Mouse (Mus musculus) thymus, postnatal 36 days (tissue): ENCODE results near the gene Spata16.

ENCODE experiments used
- DNase-seq, 2 experiments: peaks; one replicate each; pipeline ENCODE4 v3.0.0; 2022; ENCODE audit warnings: mixed read lengths in 2 of 2

Gene Spata16

GRCm38 (mm10) chr3:26979603-26980002 lies 342.2 kb downstream of the Spata16 start:
- no peak for DNase-seq

- no peak for DNase-seq
These were observed 343.0 kb downstream of the Spata16 start for GRCm38 (mm10) chr3:26980371-26980770.

- DNase-seq, result no peak
These were observed 344.7 kb downstream of the Spata16 start for GRCm38 (mm10) chr3:26981979-26982623.

- DNase-seq, result no peak
These were observed 346.3 kb downstream of the Spata16 start for GRCm38 (mm10) chr3:26983749-26984148.

- no peak for DNase-seq
These were observed 369.4 kb downstream of the Spata16 start for GRCm38 (mm10) chr3:27006844-27007243.

GRCm38 (mm10) chr3:27027957-27028356 lies 390.5 kb downstream of the Spata16 start:
- no peak for DNase-seq

GRCm38 (mm10) chr3:27028526-27028925 lies 391.1 kb downstream of the Spata16 start:
- no peak for DNase-seq

GRCm38 (mm10) chr3:27030067-27030857 lies 392.8 kb downstream of the Spata16 start:
- DNase-seq, result no peak
